Mouse (Mus musculus) midbrain, embryonic 12.5 days (tissue): ENCODE results near the gene Cip2a. TPM values are rescaled to one million over a fixed set of nuclear protein-coding genes. Genes with fewer than 3 reads are reported as not detected.

ENCODE experiments used
- ATAC-seq: fragments of 200-750 bp; cut with Nextera tagmentation; 2 replicates; pipeline ENCODE4 v1.8.0; 2017; ENCODE audit warnings: low read depth, moderate TSS enrichment, moderate library complexity; ENCODE audit not compliant: low FRiP score
- H3K27ac ChIP-seq: fragments of 300-500 bp; sonication (generic); replicated peaks from 2 replicates; pipeline ENCODE4 v1.5.1; 2016; ENCODE audit warnings: mild to moderate bottlenecking
- H3K27me3 ChIP-seq: fragments of 300-500 bp; sonication (generic); 2 replicates; pipeline ENCODE4 v1.6.1; 2016; ENCODE audit warnings: mild to moderate bottlenecking
- H3K36me3 ChIP-seq: fragments of 300-500 bp; sonication (generic); 2 replicates; pipeline ENCODE4 v1.6.1; 2016
- H3K4me1 ChIP-seq: fragments of 300-500 bp; sonication (generic); 2 replicates; pipeline ENCODE4 v1.6.1; 2016
- H3K4me2 ChIP-seq: fragments of 300-500 bp; sonication (generic); replicated peaks from 2 replicates; pipeline ENCODE4 v1.6.1; 2016; ENCODE audit warnings: mild to moderate bottlenecking, moderate library complexity
- H3K4me3 ChIP-seq: fragments of 300-500 bp; sonication (generic); 2 replicates; pipeline ENCODE4 v1.5.1; 2016; ENCODE audit warnings: mild to moderate bottlenecking
- H3K9ac ChIP-seq: fragments of 300-500 bp; sonication (generic); replicated peaks from 2 replicates; pipeline ENCODE4 v1.6.1; 2016; ENCODE audit warnings: mild to moderate bottlenecking, moderate library complexity
- H3K9me3 ChIP-seq: fragments of 300-500 bp; sonication (generic); 2 replicates; pipeline ENCODE4 v1.6.1; 2016; ENCODE audit warnings: mild to moderate bottlenecking
- WGBS: fragments of 180-500 bp; shearing (Covaris S2); methylation state at CpG from one replicate; pipeline ENCODE4 v1.1.7; 2016; 5-methylcytosine and 5-hydroxymethylcytosine counted together
- polyA plus RNA-seq: library from polyadenylated mRNA; unstranded; fragments of >200 nt; fragmentation: Nextera tagmentation; extraction: Ambion mirVana; gene quantifications from 2 replicates; pipeline ENCODE4 v1.2.1, GENCODE M21; 2016

The Cip2a gene
- polyA plus RNA-seq, 1 experiment from 2014 or later = 39.0 TPM

DNA sequence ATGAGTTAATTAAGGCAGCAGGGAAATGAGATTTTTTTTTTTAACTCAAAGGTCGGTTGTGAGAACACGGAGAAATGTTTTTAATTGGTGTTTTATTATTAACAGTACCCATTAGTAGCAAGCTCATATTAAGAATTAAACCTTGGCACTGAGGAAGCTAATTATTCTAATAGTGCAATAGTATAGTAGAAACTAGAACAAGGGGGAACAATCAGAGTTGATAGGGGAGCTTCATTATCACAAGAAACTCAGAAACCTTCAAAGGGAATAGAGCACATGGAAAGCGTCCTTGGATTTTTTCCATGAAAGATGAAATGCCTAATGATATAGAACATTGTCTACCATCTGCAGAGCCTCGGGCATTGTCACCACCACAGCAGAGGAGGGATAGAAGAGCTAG, 41.9 kb downstream of the Cip2a start:
- 81% methylated on average over 4 of the region's 4 CpGs for WGBS
- H3K27me3 ChIP-seq = no peaks in the 10 kb centered on the region
- no peak overlapping the region for H3K4me3 ChIP-seq
- no peaks in the 10 kb centered on the region for H3K4me1 ChIP-seq
- H3K36me3 ChIP-seq = no peaks in the 10 kb centered on the region
- H3K9me3 ChIP-seq = no peaks in the 10 kb centered on the region
- no peak overlapping the region for H3K4me2 ChIP-seq
- no peak for ATAC-seq
- H3K27ac ChIP-seq = no peak overlapping the region
- no peak overlapping the region for H3K9ac ChIP-seq

DNA sequence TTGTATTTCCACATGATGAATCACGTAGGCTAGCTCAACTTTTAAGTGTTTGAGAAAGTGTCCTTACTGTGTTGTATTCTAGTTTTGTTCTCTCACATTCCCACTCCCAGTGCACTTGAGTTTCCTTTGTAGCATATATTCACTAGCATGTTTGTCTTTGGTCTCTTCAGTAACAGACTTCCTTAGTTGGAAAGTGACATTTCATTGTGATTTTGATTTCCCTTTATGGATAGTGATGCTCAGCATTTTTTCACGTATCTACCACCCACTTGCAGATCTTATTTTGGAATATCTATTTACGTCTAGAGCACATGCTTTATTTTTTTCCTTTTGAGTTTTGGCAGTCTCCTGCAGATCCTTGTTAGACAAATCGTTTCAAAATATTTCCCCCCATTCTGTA, 43.8 kb downstream of the Cip2a start:
- no peaks in the 10 kb centered on the region for H3K9me3 ChIP-seq
- H3K4me3 ChIP-seq = no peak overlapping the region
- 83% methylated on average over 4 of the region's 4 CpGs for WGBS
- no peak overlapping the region for H3K27ac ChIP-seq
- H3K4me1 ChIP-seq = no peaks in the 10 kb centered on the region
- H3K36me3 ChIP-seq = no peaks in the 10 kb centered on the region
- no peak overlapping the region for H3K4me2 ChIP-seq
- no peak for ATAC-seq
- H3K27me3 ChIP-seq = no peaks in the 10 kb centered on the region
- no peak overlapping the region for H3K9ac ChIP-seq

DNA sequence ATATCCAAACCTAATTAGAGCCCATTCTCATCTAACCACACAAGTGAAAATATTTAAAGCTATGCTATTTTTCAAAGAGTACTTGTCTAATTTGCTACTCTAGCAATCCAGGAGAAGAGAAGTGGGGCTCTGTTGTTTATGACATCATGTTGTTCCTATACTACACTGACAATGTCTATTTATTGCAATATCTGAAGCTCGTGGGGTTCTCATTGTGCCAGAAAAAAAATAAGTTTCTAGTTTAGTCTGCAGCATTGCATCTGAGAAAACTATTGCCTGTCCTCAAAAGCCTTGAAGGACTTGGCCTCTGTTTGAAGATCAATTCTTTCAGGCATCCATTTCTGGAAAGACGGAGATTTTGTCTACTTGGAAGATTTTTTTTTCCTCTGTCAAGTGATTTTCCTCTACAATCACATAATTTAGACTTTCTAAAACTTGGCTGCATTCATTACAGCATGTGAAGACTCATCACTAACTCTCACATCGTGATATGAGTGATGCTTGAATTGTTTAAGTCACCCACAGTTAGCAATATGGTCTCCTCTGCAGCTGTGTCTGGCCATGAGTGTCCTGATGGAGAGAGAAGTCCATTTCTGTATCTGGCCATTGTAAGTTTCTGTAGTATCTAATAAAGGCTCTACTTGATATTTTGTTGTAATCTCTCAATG, 46.7 kb downstream of the Cip2a start:
- WGBS = 86% methylated on average over 3 of the region's 3 CpGs
- Histone ChIP-seq H3K4me1 (no peaks in the 10 kb centered on the region), H3K27ac (no peak overlapping the region), H3K4me3 (no peak overlapping the region), H3K27me3 (no peaks in the 10 kb centered on the region), H3K4me2 (no peak overlapping the region), H3K36me3 (no peaks in the 10 kb centered on the region), H3K9me3 (no peaks in the 10 kb centered on the region), H3K9ac (no peak overlapping the region)
- no peak for ATAC-seq

DNA sequence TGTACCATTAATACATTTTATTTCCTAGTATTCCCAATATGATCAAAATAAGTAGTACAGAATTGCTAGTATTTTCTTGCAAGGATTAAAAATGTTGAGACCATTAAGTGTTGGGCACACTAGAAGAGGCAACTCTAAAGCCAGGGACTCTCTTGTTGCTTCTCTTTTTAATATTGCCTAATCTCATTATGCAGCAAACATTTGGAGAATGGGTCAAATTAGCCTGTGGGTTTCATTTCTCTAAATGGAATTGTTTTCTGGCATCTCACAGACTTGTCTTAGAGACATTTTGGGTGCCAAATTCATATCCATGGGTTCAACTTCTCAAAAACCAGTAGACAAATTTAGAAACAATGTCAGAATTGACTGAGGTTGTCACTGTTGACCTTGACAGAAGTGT, 55.2 kb downstream of the Cip2a start:
- no peaks in the 10 kb centered on the region for H3K36me3 ChIP-seq
- no peaks in the 10 kb centered on the region for H3K4me1 ChIP-seq

GRCm38 (mm10) chr16:49057186-49057585, 63.2 kb downstream of the Cip2a start, which contains the start of gene Myh15:
TSS of gene Myh15 (plus strand) at chr16:49057486.
- Histone ChIP-seq H3K4me3 (no peak within 1 kb of the TSS), H3K36me3 (no peaks in the 10 kb centered on the region), H3K9ac (no peak within 1 kb of the TSS), H3K27ac (no peak within 1 kb of the TSS), H3K27me3 (no peaks in the 10 kb centered on the region), H3K4me1 (no peaks in the 10 kb centered on the region), H3K9me3 (no peaks in the 10 kb centered on the region), H3K4me2 (no peak within 1 kb of the TSS)
- WGBS = 81% methylated on average over 1 of the region's 1 CpGs
- no peak for ATAC-seq

More for the DNA sequence above, 55.2 kb downstream of the Cip2a start:
- Histone ChIP-seq H3K9ac (no peak overlapping the region), H3K27ac (no peak overlapping the region), H3K27me3 (no peaks in the 10 kb centered on the region), H3K9me3 (no peaks in the 10 kb centered on the region), H3K4me3 (no peak overlapping the region), H3K4me2 (no peak overlapping the region)
- no peak for ATAC-seq

Other genes starting within 250 kb of the Cip2a start
- not detected in 2 replicates for gene Trat1, start 222.2 kb upstream of the Cip2a start, polyA plus RNA-seq
- not detected in 2 replicates for gene Retnlb, start 177.3 kb upstream of the Cip2a start, polyA plus RNA-seq
- gene Retnla, start 151.6 kb upstream of the Cip2a start, polyA plus RNA-seq = not detected in 2 replicates
- not detected in 2 replicates for gene Retnlg, start 121.6 kb upstream of the Cip2a start, polyA plus RNA-seq
- 50.8 and 51.6 TPM in 2 replicates for gene Dzip3, start within 50 bp of the Cip2a start, polyA plus RNA-seq
- not detected in 2 replicates for gene Myh15, start 63.3 kb downstream of the Cip2a start, polyA plus RNA-seq